Mouse (Mus musculus) left cerebral cortex, adult 9 months (tissue): Measurements from ENCODE around the gene Mrps34.

Source experiments
- DNase-seq, 2 experiments: peaks; one replicate each; pipeline ENCODE4 v3.0.0; 2022; ENCODE audit warnings: low spot score in 2 of 2

Mrps34 gene

GRCm38 (mm10) chr17:24881738-24882440, 13.0 kb upstream of the Mrps34 start:
- DNase-seq, result no peak

- no peak for DNase-seq
These were observed 10.5 kb upstream of the Mrps34 start for GRCm38 (mm10) chr17:24884391-24884790.

DNA sequence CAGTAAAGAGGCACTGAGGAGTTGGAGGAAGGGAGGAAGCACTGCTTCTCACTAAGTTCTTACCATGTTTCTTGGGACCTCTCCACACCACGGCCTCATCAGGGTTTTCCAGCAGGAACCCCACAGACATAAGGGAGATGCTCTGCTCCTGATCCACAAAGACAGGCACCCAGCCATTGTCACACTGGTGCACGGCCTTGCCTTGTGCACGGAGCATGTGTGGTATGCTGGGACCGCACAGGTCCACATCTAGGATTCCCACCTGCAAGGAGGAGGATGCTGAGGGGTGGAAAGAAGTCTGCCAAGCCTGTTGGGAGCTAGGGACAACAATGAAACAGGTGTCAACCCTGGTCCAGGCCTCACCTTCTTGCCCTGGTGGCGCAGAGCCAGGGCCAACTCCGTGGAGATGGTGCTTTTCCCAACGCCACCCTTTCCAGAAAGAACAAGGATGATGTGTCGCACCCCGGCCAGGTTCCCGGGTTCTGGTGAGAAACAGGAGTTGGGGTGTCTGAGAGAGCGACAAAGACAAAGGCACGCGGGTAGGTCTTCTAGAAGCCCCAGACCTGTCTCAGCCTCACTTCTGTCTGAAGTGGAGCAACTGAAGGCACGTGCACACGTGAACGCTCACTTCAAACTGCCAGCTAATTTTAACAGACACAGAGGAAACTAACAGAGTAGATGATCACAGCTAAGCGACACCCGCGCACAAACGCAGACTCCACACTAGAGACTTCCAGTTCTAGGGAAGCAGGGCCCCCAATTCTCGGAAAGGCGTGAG, 9.4 kb upstream of the Mrps34 start:
- DNase-seq, result no peak

GRCm38 (mm10) chr17:24886134-24886931, 8.6 kb upstream of the Mrps34 start, which contains the start of the genes Nubp2 and Spsb3:
Gene Nubp2 (minus strand): TSS chr17:24886349.
Gene Spsb3 (plus strand): TSS chr17:24886643.
- DNase-seq, result peak; percentile 99 to 100

DNA sequence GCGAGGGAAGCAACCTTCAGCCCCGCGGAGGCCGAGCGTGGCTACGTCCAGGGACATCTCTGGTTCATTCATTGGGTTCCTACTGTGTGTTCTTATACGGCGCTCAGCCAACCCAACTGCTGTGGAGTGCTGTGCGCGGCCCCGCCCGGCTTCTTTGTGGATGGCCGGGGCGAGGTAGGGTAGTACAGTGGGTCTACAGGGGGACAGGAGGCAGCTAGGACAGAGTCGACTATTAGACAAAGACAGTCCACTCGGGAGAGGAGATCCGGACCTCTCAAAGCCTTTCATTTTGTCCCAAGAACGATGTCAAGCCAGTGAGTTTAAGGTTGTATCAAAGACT, 8.0 kb upstream of the Mrps34 start:
- no peak for DNase-seq

DNA sequence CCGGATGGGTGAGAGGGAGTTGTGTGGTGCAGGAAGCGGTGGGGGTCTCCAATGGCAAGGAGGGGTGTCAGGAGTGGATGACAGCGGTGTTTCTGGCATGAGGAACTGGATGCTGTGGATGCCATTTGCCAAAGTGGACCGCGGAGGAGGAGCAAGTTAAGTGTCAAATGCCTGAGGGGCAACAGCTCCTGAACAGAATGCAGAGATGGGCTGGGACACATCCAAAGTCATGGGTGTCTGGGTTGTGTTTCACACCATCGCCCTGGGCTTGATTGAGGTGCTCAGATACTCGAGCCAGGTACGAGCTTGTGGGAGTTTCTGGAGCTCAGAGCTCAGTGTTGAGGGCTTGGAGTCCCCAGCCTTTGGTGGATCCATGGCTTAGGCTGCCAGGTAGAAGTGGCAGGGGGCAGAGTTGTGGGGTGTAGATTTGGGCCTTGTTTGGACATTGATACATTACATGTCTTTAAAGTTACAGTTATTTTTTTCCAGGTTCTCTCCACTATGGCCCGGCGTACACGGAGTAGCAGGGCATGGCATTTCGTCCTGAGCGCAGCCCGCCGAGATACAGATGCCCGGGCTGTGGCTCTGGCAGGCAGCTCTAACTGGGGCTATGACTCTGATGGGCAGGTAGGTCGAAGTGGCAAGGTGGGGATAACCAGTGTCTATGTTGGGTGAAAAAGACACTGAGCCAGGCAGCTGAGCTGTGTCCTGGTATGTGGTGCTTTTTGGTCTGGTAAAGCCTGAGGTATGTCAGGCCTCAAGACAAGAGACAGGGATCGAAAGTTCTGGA, 7.4 kb upstream of the Mrps34 start:
- DNase-seq, result no peak

- DNase-seq, result no peak
These were observed 6.1 kb upstream of the Mrps34 start for GRCm38 (mm10) chr17:24888862-24889261.

DNA sequence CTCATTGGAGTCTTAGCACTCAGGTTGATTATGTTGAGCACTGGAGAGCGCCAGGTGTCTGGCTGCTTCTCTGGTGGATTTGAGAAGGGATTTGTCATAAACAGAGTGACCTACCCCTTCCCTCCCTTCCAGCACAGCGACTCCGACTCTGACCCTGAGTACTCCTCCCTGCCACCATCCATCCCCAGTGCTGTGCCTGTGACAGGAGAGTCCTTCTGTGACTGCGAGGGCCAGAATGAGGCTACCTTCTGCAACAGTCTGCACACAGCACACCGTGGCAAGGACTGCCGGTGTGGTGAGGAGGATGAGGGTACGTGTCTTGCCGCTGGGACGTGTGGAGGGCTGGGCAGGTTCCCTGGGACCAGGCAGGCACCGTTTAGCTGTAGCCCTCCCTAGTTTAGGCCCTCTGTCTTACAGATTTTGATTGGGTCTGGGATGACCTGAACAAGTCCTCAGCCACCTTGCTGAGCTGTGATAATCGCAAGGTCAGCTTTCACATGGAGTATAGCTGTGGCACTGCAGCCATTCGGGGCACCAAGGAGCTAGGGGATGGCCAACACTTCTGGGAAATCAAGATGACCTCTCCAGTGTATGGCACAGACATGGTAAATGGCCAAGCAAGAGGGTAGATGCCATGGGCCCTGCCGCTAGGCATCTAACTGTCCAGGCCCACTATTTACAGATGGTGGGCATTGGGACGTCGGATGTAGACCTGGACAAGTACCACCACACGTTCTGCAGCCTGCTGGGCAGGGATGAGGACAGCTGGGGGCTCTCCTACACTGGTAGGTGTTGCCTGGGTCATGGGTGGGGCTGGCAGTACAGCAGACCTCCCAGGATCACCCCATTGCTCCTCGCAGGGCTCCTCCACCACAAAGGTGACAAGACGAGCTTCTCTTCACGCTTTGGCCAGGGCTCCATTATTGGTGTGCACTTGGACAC, 4.5 kb upstream of the Mrps34 start:
- no peak for DNase-seq

- no peak for DNase-seq
These were observed 3.6 kb upstream of the Mrps34 start for GRCm38 (mm10) chr17:24891321-24891720.

GRCm38 (mm10) chr17:24892785-24893184, 2.1 kb upstream of the Mrps34 start:
- no peak for DNase-seq

DNA sequence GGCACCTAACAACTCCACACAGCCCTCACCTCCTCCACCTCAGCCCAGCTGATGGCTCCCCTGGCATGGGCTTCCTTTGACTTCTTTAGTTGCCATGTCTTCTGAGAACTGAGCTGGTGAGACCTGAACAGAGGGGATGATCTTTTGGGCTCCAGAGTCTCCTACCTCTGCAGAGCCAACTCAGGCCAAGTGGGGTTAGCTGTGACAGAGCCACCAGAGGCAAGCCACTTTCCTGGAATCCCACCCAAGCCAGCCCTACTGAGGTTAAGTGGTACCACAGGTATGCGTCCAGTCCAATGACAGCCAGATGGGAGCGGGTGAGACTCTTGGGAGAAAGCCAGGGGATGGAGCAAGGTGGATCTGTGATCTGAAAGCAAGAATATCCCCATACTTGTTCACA, 1.6 kb upstream of the Mrps34 start:
- no peak for DNase-seq

DNA sequence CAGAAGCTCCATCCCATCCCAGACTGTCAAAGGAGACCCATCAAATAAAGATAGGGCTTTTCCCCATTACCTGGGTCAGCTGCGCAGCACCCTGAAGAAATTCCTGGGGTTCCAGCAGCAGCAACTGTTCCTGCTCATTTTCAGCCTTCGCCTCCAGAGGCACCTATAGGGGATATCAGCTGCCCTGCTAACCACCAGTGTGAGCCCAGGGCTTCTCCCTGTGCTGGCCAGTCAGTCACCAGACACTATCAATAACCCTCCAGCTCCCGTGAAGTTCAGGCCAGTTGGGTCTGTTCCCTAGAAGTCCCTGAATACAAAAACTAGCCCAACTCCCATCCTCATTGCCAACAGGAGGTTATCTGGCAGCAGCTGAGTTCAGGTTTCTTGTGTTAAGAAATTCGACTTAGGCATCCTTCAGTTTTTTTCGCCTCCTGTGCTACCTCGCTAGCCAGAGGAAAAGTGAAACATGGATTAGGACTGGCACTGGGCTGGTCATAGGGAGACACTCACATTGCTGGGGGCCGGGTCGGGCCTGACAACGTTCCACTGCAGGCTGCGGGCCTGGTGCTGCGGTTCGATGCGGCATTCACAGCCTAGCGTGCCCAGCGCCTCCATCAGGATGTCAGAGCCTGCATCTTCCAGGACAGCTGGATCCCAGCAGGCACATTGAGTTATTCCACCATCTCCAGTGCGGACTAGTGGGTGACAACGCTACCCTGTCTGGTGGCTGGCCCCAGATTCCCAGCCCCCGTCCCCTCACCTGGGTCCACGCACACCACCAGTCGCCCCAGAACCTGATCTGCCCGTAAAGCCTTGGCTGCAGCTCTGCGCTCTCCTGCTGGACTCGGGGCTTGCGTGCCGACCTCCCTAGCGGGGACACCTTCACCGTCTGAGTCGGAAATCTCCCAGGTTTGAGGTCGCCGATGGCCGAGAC, 588 bp upstream of the Mrps34 start:
- no peak for DNase-seq

DNA sequence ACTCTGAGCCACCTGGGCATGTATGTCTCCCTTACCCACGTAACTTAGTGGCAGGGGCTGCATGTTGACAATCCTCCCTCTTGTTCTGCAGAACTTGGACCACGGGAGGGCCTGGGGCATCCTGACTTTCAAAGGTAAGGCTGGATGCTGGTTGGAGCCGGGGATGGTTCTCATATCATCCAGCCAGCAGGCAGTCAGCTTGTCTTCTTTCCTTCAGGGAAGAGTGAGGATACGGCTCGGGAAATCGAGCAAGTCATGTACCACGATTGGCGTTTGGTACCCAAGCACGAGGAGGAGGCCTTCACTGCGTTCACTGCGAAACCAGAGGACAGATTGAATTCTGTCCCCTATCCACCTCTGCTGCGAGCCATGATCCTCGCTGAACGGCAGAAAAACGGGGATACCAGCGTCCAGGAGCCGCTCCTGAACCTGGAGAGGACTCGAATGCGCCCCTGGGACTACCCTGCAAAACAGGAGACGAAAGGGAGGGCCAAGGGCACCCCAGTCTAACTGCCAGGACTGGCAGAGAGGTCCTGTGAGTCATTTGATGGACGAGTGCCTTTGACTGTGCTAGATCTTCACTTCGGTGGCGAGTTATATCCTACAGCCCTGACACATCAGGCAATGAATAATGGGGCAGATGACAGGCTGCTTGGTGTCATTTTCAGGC, 790 bp downstream of the Mrps34 start:
- DNase-seq, result no peak

DNA sequence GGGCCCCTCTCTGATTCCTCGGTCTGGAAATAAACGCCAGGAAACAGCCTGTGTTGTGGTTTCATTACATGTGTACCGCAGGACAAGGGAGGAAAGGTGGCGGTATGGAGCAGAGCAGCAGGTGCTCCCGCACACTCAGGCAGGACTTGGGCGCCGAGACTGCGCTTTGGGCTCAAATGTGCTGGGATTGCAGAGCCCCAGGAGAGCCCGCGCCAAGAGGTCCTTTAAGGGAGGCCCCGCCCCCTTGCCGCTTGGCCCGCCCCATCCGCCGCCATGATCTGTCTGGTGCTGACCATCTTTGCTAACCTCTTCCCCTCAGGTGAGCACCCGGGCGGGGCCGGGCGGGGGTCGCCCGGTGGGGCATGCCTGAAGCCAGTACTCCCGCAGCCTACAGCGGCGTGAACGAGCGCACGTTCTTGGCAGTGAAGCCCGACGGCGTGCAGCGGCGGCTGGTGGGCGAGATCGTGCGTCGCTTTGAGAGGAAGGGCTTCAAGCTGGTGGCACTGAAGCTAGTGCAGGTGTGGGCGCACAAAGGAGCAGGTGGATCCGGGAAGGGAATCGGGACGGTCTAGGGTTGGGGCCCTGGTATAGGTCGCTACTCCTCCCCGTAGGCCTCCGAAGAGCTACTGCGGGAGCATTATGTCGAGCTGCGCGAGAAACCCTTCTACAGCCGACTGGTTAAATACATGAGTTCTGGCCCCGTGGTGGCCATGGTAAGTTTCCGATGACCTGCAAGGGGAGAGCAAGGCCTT, 1.5 kb downstream of the Mrps34 start, which contains the start of gene Nme3:
TSS of gene Nme3 (plus strand) at position 260 of the 752 bp plus-strand sequence.
- DNase-seq, result peak in 1 of 2 experiments; percentile 73

DNA sequence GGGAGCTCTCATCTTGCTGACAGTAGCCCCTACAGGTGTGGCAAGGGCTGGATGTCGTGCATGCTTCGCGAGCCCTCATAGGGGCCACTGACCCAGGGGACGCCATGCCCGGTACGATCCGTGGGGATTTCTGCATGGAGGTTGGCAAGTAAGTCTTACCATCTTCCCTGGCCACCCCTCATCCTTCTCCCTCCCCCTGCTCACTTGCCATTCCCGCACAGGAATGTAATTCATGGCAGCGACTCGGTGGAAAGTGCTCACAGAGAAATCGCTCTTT, 2.0 kb downstream of the Mrps34 start:
- no peak for DNase-seq

DNA sequence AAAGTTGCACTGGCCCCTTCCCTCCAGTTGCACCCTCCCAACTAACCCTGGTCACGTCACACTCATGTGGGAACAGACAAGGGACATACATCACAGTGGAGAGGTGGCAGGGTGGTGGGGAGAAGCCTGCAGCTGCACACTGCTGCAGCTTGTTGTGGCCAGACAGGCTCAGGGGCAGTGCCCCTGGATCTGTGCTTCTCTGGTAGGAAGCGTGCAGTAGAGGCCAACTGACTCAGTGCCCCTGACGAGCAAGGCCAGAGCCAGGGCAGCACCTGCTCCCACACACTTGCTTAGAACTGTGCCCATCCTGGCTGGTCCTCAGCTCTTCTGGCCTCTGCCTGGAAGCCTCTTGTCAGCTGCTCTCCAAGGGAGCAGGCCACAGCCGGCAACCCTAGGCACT, 2.7 kb downstream of the Mrps34 start:
- DNase-seq, result no peak

GRCm38 (mm10) chr17:24898041-24898854, 3.3 kb downstream of the Mrps34 start:
- no peak for DNase-seq
